Mouse (Mus musculus): Measurements from ENCODE around the gene Glrx5. TPM values are rescaled to one million over a fixed set of nuclear protein-coding genes. Genes with fewer than 3 reads are reported as not detected.
A peak's percentile ranks its signal among the peaks of the same experiment; 100 is the strongest.

Gene Glrx5
- total RNA-seq, 2 experiments from 2014 or later, result 54.6 to 57.3 TPM

DNA sequence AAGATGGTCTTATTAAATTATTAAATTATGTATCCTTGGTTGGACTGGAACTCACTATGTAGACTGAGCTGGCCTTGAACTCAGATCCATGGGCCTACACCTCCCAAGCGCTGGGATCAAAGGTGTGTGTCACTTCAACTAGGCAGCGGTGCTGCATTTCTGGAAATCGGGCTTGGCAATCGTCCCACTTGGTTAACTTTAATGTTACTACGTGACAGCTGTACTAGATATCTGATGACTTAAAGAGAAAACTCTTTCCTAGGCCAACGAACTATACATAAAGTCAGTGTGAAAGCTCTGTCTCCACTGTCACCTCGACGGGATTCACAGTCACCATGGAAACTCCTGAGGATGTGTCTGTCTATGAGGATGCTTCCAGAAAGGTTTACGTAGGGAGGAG, 2.6 kb upstream of the Glrx5 start:
- DNase-seq (ENCODE audit: low spot score), result no peak

DNA sequence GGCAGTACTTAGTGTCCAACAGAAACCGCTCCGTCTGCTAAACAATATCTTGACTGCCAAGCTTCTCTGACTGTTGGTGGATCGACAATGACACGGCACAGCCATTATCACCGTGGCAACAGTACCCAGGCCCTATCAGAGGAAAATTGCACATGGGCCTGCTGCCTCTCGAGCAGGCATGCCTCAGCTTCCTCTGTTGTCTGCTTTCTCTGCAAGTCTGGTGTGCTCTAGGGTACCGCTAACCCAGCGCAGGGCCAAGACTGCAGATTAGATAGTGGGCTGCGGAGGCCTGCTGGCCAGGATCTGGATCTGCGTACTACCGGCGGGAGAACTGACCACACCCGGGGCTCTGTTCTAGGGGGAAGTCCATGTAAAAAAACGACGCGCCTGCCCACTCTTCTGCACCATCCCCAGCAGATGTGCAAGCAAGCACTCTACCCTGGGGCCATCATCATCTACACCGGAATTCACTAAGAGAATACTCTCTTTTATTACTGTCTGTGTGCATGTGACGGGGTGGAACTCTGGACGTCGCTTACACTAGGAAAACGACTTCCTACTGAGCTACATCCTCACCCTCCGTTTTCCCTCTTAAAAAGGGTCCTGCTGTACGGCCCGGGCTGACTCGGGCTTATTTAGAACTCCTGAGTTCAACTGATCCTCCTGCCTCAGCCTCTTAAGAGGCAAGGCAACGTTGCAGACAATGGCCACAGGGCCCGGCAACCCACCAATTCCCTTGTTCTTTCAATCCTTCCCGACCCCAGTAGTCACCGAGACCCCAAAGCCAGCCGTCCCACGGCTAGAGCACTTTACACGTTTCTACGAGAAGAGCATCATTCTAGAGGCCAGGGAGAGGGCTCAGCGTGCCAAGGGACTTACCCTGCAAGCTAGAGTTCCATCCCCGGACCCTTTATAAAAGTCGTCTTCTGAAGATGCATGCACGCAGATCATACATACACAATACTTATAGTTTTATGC, 1.1 kb upstream of the Glrx5 start:
- no peak for DNase-seq (ENCODE audit: low spot score)

DNA sequence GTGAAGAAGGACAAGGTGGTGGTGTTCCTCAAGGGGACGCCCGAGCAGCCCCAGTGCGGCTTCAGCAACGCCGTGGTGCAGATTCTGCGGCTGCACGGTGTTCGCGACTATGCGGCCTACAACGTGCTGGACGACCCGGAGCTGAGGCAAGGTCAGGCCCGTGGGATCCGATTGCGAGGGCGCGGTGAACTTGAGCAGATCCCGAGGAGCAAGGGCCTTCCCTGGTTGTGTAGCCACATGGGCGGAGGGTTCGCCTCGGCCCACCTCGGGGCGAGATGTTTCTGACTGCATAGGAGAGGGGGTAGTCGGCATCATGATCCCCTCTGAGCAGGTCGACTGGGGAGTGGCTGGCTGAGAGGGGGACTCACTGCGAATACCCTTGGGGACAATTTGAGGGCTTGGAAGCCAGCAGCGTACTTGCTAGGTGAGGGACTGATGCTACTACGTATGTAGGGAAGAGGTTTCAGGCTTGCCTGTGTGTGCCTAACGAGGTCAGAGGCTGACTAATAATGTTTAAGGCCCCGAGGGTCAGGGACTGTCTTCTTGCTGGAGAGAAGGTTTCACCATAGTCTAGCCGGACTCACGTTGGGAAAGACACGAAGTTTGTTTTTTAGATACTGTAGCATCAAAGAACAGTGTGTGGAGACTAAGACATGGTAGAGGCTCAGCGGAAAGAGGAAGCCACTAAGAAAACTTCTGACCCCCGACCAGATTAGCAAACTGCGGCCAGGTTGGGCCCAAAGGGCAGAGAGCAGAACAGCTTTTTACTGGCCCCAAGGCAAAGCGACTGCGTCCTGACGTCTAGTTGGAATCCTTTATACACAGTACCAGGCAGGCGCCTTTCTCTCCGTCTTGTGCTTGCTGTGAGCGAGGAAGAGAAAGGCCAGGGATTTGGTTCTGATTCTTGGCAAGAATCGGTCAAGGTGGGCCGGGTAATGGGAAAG, 616 bp downstream of the Glrx5 start:
- no peak for DNase-seq (ENCODE audit: low spot score)

DNA sequence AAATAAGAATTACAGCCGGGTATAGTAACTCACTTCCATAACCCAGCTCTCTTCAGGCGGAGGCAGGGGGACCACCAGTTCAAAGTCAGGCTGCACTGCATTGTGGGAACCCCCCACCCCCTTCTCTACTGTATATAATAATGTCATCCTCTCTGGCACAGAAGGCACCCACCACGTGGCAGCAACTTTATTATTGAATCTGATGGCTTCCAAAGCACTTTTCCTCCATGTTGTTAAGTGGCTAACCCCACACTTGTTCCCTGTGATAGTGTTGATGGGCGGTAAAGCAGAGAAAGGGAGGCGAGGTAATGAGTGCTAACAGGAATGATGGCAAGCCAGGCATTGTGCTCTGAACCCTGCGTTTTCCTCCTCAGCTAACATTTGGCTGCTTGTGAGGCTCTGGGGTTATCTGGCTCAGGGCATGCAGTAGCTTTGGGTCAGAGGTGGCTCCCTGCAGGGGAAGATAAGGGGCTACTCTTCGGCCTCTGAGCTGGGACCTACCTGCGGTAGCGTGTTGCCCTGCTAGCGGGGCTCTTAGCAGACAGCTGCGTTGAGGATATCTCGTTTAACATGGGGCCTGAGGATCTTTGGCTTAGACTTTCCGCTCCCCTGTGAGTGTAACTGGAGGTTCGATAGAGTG, 1.8 kb downstream of the Glrx5 start:
- no peak for DNase-seq (ENCODE audit: low spot score)

DNA sequence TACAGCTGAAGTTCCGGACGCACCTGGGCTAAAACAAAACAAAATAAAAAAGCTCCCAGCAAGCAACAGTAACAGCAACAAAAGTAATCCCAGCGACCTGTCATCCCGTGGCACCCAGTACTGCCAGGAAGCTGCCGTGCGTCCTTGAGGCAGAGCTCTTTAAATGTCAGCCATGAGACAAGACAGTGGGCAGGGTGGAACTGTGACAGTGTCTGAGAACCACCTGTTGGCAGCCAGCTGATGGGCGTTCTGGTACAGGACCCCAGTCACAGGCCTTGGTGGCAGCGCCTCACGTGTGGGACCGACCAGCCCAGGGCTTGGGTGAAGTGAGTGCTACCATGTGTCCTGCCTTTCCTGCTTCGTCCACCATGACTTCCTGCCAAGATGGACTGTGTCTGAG, 5.7 kb downstream of the Glrx5 start:
- no peak for DNase-seq (ENCODE audit: low spot score)

DNA sequence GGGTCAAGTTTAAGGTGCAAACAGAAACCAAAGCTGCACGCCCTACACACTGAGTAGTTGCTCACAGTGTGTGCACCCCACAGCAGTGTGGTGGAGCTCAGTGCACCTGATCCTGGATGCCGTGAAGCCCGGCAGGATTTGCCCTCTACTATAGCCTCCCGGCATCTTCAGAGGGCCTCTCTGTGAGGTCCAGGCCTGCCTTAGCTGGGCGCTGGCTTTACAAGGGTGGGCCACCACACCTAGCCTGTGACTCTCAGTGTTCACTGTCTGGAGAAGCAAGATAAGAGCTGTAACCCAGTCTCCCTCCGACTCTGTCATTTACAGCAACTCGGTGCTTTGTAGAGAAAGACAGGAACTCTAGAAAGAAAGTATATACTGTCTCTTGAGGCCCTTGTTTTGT, 6.4 kb downstream of the Glrx5 start:
- DNase-seq (ENCODE audit: low spot score), result no peak

DNA sequence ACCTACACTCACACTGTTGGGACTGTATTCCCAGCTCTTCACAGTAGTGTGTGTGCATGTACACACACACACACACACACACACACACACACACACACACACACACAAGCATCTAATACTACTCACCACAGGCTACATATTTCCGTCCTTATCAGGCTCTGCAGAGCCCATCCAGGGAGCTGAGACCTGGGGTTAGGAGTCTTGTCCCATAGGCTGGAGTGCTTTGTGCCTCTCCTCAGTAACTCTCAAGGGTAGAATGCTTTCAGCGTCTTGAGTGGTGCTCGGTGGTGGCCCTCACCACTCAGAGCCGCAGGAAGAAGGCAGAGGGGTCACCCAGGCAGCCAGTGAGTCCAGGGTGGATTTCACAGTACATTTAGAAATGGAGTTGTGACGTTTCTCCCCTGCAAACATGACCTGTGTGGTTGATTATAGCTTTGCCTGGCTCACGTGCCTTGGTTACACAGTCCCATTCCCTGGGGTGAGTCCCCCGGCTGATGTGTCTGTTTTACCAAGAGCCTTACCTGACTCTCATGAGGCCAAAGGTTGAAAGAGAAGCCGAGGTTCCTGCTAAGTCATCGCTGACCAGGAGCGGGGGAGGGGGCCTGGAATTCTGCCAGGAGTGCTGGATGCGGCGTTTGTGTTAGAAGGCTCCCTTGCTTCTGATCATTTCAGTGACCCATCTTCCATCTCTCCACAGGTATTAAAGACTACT, 7.2 kb downstream of the Glrx5 start:
- DNase-seq (ENCODE audit: low spot score), result no peak

DNA sequence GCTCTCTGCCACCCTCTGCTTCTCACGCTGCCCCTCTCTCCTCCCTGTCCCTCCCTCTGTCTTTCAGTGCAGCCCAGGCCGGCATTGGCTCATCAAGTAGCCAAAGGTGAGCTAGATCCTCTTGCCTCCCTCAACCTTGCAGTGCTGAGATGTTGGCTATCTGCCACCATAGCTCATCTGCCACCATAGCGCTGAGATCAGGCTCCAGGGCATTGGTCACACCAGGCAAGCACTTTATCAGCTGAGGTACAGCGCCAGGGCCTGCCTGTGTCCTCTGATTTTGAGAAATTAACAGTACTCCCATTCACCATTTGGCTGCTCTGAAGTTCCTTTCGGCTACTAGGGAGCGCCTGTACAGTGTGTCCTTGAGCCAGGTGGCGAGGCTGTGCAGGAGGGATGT, 8.5 kb downstream of the Glrx5 start:
- no peak for DNase-seq (ENCODE audit: low spot score)

DNA sequence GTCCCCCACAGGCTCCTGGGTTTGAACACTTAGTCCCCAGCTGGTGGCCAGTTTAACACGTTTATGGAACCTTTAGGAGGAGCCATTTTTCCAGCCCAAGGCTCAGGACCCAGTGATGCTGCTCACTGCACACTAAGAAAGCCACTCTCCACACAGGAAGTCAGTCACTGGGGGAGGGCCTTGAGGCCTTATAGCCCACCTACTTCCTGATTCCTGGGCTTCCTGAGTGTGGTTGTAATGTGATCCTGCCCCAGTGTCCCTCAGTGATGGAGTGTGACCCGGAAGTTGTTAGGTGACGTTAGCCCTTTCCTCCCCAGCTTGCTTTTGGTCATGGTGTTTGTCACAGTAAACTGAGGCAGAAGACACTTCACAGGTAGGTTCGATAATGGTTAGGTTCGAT, 10.6 kb downstream of the Glrx5 start:
- DNase-seq (ENCODE audit: low spot score), result no peak

DNA sequence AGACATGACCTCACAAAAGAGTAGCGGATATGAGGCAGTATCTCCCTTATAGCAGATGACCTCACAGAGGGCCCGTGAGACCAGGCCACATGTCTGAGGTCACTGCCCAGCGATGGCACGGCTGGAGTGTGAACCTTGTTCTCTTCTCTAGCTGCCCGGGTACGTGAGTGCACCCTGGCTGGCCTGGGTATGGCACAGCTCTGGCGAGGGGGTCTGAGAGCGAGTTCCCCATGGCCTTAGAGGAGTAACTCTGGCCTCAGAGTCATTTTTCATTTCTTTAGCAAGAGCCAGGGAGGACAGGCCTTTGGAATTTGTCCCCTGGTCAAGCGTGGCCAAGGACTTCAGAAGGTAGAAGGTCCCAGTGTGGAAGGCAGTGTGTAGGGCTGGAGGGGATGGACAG, 12.3 kb downstream of the Glrx5 start:
- no peak for DNase-seq (ENCODE audit: low spot score)

DNA sequence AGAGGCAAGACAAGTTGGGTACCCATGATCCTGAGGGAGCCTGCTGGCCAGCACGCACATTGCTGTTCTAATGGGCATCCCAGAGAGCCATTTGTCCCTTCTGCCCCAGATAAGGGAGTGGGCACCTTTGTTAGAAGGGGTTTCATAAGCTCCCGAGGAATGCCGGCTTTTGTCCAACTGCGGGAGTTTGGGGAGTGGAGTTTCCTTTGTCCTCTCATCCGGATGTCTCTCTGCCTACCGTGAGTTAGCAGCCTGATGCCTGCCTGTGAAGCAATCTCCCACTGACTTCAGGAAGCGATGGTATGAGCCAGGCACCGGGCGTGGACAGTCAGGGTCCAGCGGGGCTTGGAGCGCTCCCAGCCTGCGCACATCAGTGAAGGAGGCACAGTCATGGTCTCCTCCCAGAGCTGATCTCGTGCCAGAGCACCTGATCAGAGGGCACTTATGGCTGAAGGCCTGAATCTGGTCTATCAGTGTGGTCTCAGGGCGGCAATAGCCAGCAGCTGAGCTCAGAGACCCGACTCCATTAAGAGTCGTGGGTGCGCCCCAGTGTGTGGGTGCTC, 15.9 kb downstream of the Glrx5 start:
- DNase-seq (ENCODE audit: low spot score), result no peak

DNA sequence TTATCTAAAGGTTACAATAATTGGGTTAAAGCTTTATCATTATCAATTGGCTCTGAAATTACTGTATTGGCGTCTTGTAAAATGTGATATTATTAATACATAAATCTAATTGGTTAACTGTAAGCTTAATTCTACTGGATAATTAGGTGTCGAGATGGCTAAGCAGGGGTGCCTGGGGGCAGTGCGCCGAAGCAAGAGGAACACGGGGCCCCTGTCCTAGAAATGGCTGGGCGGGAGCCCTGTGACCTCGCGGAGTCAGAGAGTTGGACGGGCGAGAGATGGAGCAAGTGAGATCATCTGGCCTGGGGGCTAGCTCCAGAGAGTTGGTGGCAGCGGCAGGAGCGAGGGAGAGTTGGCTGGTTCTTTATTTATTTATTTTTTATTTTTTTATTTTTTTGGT, 17.3 kb downstream of the Glrx5 start:
- DNase-seq (ENCODE audit: low spot score), result no peak

DNA sequence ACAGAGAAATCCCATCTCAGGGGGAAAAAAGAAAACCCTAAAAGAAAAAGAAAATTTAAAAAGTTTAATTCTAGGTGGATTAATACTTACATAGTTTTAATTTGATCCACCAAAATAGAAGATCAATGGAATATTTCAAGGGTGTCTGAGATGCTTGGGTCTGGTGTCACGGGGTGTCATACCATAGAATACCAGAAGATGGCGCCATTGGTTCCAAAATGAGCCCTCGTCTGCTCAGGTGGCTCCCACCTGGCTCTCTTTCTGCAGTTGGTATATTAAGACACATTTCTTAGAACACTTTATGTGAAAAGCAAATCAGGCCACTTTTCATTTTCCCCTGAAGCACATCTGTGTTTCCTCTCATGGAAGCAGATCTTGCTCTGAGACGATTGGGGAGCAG, 18.4 kb downstream of the Glrx5 start:
- peak; percentile 48 for DNase-seq (ENCODE audit: low spot score)

DNA sequence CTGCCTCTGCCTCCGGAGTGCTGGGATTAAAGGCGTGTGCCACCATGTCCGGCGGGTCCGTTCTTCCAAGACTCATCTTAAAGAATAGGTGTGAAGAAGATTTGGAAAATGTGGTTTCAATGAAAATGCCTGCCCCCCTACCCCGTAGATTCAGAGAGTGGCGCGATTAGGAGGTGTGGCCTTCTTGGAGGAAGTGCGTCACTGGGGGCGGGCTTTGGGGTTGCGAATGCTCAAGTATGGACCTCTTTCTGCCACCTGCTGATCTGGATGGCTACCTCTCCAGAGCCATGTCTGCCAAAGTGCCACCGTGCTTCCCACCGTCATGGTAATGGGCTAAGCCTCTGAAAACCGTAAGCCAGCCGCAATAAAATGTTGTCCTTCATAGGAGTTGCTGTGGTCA, 21.6 kb downstream of the Glrx5 start:
- no peak for DNase-seq (ENCODE audit: low spot score)

DNA sequence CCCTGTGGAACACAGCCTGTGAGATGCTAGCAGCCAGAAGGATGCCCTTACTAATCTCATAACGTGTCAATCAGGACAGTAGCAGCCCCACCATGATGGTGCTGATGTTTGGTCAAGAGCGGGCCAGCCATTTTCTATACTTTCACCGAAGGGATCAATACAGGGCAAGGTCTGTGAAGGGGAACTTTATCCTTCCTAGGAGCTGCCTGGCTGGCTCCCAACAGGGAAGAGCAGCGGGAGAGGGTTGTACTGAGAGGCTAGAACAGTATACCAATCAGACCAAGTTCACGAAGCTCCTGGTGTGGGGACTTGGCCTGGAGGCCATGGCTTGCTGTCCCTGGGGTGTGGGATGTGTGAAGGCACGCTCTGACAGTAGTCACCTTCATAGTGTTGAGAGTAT, 22.8 kb downstream of the Glrx5 start:
- no peak for DNase-seq (ENCODE audit: low spot score)

DNA sequence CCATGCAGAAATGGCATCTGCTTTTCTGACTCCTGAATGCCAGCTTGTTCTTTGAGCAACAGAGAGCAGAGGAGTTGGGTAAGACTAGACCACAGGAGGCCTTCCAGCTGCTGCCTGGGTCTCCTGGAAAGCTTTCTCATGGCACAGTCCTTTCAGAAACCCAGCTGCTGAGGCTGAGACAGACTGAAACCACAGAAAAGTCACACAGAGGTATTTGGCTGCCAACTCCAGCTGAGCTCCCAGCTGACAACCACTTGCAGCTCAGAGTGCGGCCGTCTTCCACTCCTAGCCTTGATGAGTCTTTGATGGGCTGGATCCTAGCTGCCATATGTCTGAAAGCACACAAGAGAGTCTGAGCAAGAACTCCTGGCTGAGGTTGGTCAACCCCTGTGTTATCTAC, 27.5 kb downstream of the Glrx5 start:
- DNase-seq (ENCODE audit: low spot score), result no peak

DNA sequence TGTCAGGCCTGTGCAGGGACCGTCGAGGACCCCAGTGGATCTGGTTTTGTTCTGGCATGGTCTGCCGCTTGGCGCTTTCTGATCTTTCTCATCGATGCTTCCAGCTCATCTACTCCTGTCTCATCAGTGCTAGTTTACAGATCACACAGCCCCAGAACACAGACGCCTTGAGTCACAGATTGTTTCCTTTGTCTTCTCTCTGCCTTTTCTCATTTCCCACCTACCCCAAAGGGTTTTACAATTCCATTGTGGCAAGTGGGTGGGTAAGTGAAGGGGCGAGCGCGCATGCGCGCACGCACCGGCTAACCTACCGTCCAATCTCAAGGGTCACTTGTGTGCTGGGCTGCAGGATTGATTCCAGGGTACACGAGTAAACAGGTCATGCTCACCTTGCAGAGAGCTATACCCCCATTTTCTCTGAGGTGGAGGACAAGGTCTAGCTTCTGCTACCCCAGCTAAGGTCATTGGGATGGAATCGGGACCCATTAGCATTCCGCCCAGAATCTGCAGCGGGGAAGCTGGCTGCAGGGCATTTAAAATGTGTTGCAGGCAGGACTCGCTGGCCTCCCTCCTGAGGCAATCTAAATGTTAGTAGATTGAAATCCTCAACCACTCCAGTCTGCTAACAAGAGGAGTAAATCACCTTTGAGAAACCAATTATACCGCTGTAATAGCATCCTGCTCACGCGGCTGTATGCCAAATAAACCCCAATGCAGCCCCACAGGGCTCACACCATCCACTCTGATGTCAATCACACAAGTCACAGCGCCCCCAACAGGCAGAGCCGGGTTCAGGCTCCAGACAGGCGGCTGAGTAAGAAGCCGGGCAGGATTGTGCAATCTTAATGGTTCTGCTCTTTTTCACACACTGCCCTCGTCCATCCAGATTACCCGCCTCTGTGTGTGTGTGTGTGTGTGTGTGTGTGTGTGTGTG, 31.0 kb downstream of the Glrx5 start:
- DNase-seq (ENCODE audit: low spot score), result no peak

DNA sequence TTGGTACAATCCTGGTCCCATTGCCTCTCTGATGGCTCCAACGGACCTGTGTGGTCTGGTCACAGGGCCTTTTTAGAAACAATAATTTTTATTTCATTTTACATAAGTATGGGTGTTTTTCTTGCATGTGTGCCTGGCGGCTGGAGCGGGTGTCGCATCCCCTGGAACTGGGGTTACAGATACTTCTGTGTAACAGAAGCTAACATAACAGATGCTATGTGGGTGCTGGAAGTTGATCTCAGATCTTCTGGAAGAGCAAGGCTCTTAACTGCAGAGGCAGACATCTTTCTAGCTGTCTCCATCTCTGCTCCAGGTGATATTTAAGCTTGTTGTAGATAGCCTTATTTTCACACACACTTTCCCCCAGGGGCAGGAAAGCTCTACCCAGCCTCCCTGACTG, 31.7 kb downstream of the Glrx5 start:
- DNase-seq (ENCODE audit: low spot score), result no peak

DNA sequence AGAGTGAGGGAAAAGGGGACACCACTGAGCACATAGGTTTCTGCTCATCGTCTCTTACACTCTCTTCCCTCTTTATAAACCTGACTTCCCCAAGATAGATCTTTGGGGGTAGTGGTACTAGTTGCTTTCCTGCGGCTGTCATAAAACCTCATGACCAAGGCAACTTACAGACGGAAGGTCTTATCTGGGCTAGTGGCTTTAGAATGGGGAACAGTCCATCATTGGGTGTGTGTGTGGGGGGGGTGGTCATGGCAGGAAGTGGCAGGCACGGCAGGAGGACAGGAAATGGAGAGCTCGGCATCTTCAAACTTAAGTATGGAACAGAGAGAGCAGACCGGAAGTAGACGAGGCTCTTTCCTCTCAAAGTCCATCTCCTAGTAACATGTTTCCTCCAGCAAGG, 32.6 kb downstream of the Glrx5 start:
- no peak for DNase-seq (ENCODE audit: low spot score)

DNA sequence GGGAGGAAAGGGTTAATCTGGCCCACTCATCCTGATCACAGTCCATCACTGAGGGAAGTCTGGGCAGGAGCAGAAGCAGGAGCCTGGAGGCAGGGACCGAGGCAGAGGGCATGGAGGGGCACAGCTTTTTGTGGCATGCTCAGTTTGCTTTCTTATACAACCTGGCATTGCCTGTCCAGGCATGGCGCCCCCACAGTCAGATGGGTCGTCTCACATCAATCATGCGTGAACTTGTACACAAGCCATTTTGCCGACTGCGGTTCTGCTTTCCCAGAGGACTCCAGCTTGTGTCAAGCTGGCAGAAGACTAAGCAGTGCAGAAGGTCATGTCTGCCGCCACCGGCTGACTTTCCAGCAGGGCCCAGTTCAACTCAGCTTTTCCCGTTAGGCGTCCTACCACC, 34.0 kb downstream of the Glrx5 start:
- no peak for DNase-seq (ENCODE audit: low spot score)
